Mouse (Mus musculus) heart, postnatal 0 days (tissue): ENCODE measurements at regions not wholly inside any gene's neighbourhood (a gene's known extent, or its start where the extent isn't known, plus 50 kb on each side); places are given as distances from the start of the nearest gene placed in this dataset.

Experiments used
- ATAC-seq: fragments of 200-750 bp; cut with Nextera tagmentation; 2 replicates; pipeline ENCODE4 v1.8.0; 2017; ENCODE audit warnings: low read depth, moderate number of reproducible peaks, moderate library complexity; ENCODE audit not compliant: insufficient read depth
- DNase-seq: peaks from one replicate; pipeline ENCODE4 v3.0.0-alpha.2; 2016; ENCODE audit warnings: low spot score
- H3K27ac ChIP-seq: fragments of 300-500 bp; sonication (generic); 2 replicates; pipeline ENCODE4 v1.5.1; 2014; ENCODE audit warnings: low read depth, mild to moderate bottlenecking
- H3K27me3 ChIP-seq: fragments of 300-500 bp; sonication (generic); 2 replicates; pipeline ENCODE4 v1.6.1; 2014; ENCODE audit warnings: low read length, mixed read lengths; ENCODE audit not compliant: control insufficient read depth, insufficient read depth
- H3K36me3 ChIP-seq: fragments of 300-500 bp; sonication (generic); replicated peaks from 2 replicates; pipeline ENCODE4 v1.6.1; 2014; ENCODE audit warnings: low read length, mixed read lengths; ENCODE audit not compliant: control insufficient read depth, insufficient read depth
- H3K4me1 ChIP-seq: fragments of 300-500 bp; sonication (generic); 2 replicates; pipeline ENCODE4 v1.6.1; 2014; ENCODE audit warnings: antibody characterized with exemption; ENCODE audit not compliant: control insufficient read depth, insufficient read depth
- H3K4me2 ChIP-seq: fragments of 300-500 bp; sonication (generic); 2 replicates; pipeline ENCODE4 v1.6.1; 2014; ENCODE audit warnings: low read depth, mild to moderate bottlenecking, low read length, moderate library complexity
- H3K4me3 ChIP-seq: fragments of 300-500 bp; sonication (generic); 2 replicates; pipeline ENCODE4 v1.5.1; 2014; ENCODE audit warnings: low read depth, low read length
- H3K9ac ChIP-seq: fragments of 300-500 bp; sonication (generic); replicated peaks from 2 replicates; pipeline ENCODE4 v1.6.1; 2014; ENCODE audit warnings: low read depth, low read length, mixed read lengths
- H3K9me3 ChIP-seq: fragments of 300-500 bp; sonication (generic); replicated peaks from 2 replicates; pipeline ENCODE4 v1.6.1; 2016; ENCODE audit warnings: low read length; ENCODE audit not compliant: control insufficient read depth
- CTCF ChIP-seq: IDR thresholded peaks from 2 replicates; pipeline ENCODE4 v1.5.1; 2016; ENCODE audit warnings: antibody characterized with exemption, control low read depth, low read depth
- EP300 ChIP-seq: IDR thresholded peaks from 2 replicates; pipeline ENCODE4 v1.6.1; 2016; ENCODE audit warnings: antibody characterized with exemption, low read depth
- WGBS: fragments of 180-500 bp; shearing (Covaris S2); extraction: QIAGEN DNeasy Blood & Tissue Kit; methylation state at CpG from one replicate; pipeline ENCODE4 v1.1.7; 2014; 5-methylcytosine and 5-hydroxymethylcytosine counted together

- no peak for ATAC-seq
- H3K4me1 ChIP-seq = no peaks in the 10 kb centered on the region
- no peak overlapping the region for H3K4me3 ChIP-seq
- TF ChIP-seq CTCF (no peak), EP300 (no peak)
- H3K36me3 ChIP-seq = no peaks in the 10 kb centered on the region
- no peak for DNase-seq
- no peaks in the 10 kb centered on the region for H3K9me3 ChIP-seq
- no peaks in the 10 kb centered on the region for H3K27me3 ChIP-seq
- H3K4me2 ChIP-seq = no peak overlapping the region
- H3K9ac ChIP-seq = no peak overlapping the region
- WGBS = 84% methylated on average over 3 of the region's 3 CpGs
- no peak overlapping the region for H3K27ac ChIP-seq
Observed at GRCm38 (mm10) chr17:10012161-10012560, 307.5 kb downstream of the Qk start.

GRCm38 (mm10) chr17:10011728-10012127, 307.9 kb downstream of the Qk start:
- no peaks in the 10 kb centered on the region for H3K36me3 ChIP-seq
- no peak overlapping the region for H3K9ac ChIP-seq
- ATAC-seq = no peak
- no peaks in the 10 kb centered on the region for H3K4me1 ChIP-seq
- 90% methylated on average over 8 of the region's 8 CpGs for whole genome bisulfite sequencing
- no peaks in the 10 kb centered on the region for H3K27me3 ChIP-seq
- H3K4me3 ChIP-seq = no peak overlapping the region
- H3K27ac ChIP-seq = no peak overlapping the region
- TF ChIP-seq EP300 (no peak), CTCF (no peak)
- no peaks in the 10 kb centered on the region for H3K9me3 ChIP-seq
- H3K4me2 ChIP-seq = no peak overlapping the region
- DNase-seq = no peak

- H3K36me3 ChIP-seq = no peaks in the 10 kb centered on the region
- DNase-seq (peak; percentile 51), ATAC-seq (peak; percentile 51; the same call in 1 of the 2 replicates)
- no peaks in the 10 kb centered on the region for H3K27me3 ChIP-seq
- H3K9me3 ChIP-seq = no peaks in the 10 kb centered on the region
- H3K4me1 ChIP-seq = peaks cover 15% of the 10 kb centered on the region
- no peak overlapping the region for H3K4me3 ChIP-seq
- no peak overlapping the region for H3K9ac ChIP-seq
- H3K27ac ChIP-seq = peak overlapping the region; percentile 51
- H3K4me2 ChIP-seq = no peak overlapping the region
- 41% methylated on average over 7 of the region's 7 CpGs for WGBS
- TF ChIP-seq EP300 (no peak), CTCF (no peak)
Observed at GRCm38 (mm10) chr17:10001071-10001591, 318.5 kb downstream of the Qk start.

- Histone ChIP-seq H3K36me3 (no peaks in the 10 kb centered on the region), H3K9ac (no peak overlapping the region), H3K4me1 (no peaks in the 10 kb centered on the region), H3K4me3 (no peak overlapping the region), H3K27me3 (no peaks in the 10 kb centered on the region), H3K27ac (no peak overlapping the region), H3K9me3 (no peaks in the 10 kb centered on the region), H3K4me2 (no peak overlapping the region)
- TF ChIP-seq EP300 = no peak
- TF ChIP-seq CTCF = no peak
- DNase-seq = no peak
- ATAC-seq = no peak
- WGBS = 49% methylated on average over 5 of the region's 5 CpGs
Observed at GRCm38 (mm10) chr17:9995321-9995720, 324.3 kb downstream of the Qk start.

- Histone ChIP-seq H3K9ac (no peak overlapping the region), H3K4me2 (no peak overlapping the region), H3K9me3 (no peaks in the 10 kb centered on the region), H3K27me3 (no peaks in the 10 kb centered on the region), H3K4me1 (no peaks in the 10 kb centered on the region), H3K36me3 (no peaks in the 10 kb centered on the region), H3K27ac (no peak overlapping the region), H3K4me3 (no peak overlapping the region)
- no peak for TF ChIP-seq CTCF
- no peak for TF ChIP-seq EP300
- no peak for DNase-seq
- ATAC-seq = no peak
- WGBS = 90% methylated on average over 1 of the region's 1 CpGs
Observed at GRCm38 (mm10) chr17:9990744-9991143, 321.2 kb upstream of the Pabpc6 start.

GRCm38 (mm10) chr17:9981273-9981672, 311.8 kb upstream of the Pabpc6 start:
- ATAC-seq (no peak), DNase-seq (no peak)
- TF ChIP-seq CTCF (no peak), EP300 (no peak)
- H3K27ac ChIP-seq = no peak overlapping the region
- no peak overlapping the region for H3K9ac ChIP-seq
- peaks cover 5% of the 10 kb centered on the region for H3K4me1 ChIP-seq
- H3K27me3 ChIP-seq = no peaks in the 10 kb centered on the region
- no peak overlapping the region for H3K4me2 ChIP-seq
- H3K9me3 ChIP-seq = no peaks in the 10 kb centered on the region
- H3K4me3 ChIP-seq = no peak overlapping the region
- H3K36me3 ChIP-seq = no peaks in the 10 kb centered on the region
- 84% methylated on average over 3 of the region's 3 CpGs for WGBS
